Mouse (Mus musculus) lung, postnatal 0 days (tissue): ENCODE data around the gene 1700125H20Rik. TPM values are rescaled to one million over a fixed set of nuclear protein-coding genes. Genes with fewer than 3 reads are reported as not detected.

Experiments used
- ATAC-seq: fragments of 200-750 bp; cut with Nextera tagmentation; 2 replicates; pipeline ENCODE4 v1.8.0; 2017; ENCODE audit warnings: moderate library complexity
- DNase-seq: peaks from one replicate; pipeline ENCODE4 v3.0.0-alpha.2; 2016; ENCODE audit warnings: low spot score
- H3K27ac ChIP-seq: fragments of 300-500 bp; sonication (generic); 2 replicates; pipeline ENCODE4 v1.5.1; 2014; ENCODE audit warnings: antibody characterized with exemption, mild to moderate bottlenecking, low read length, mixed read lengths
- H3K27me3 ChIP-seq: fragments of 300-500 bp; sonication (generic); replicated peaks from 2 replicates; pipeline ENCODE4 v1.6.1; 2014; ENCODE audit warnings: low read length, mixed read lengths; ENCODE audit not compliant: insufficient read depth
- H3K36me3 ChIP-seq: fragments of 300-500 bp; sonication (generic); 2 replicates; pipeline ENCODE4 v1.6.1; 2014; ENCODE audit warnings: low read length, mixed read lengths; ENCODE audit not compliant: insufficient read depth
- H3K4me1 ChIP-seq: fragments of 300-500 bp; sonication (generic); 2 replicates; pipeline ENCODE4 v1.6.1; 2014; ENCODE audit warnings: antibody characterized with exemption, low read depth, low read length, mixed read lengths; ENCODE audit not compliant: insufficient read depth
- H3K4me2 ChIP-seq: fragments of 300-500 bp; sonication (generic); replicated peaks from 2 replicates; pipeline ENCODE4 v1.6.1; 2014; ENCODE audit warnings: low read depth, mild to moderate bottlenecking, low read length, moderate library complexity, mixed read lengths
- H3K4me3 ChIP-seq: fragments of 300-500 bp; sonication (generic); 2 replicates; pipeline ENCODE4 v1.5.1; 2014; ENCODE audit warnings: low read depth, low read length
- H3K9ac ChIP-seq: fragments of 300-500 bp; sonication (generic); replicated peaks from 2 replicates; pipeline ENCODE4 v1.6.1; 2014; ENCODE audit warnings: low read depth, mild to moderate bottlenecking
- H3K9me3 ChIP-seq: fragments of 300-500 bp; sonication (generic); 2 replicates; pipeline ENCODE4 v1.6.1; 2016; ENCODE audit warnings: low read length, mixed read lengths
- CTCF ChIP-seq: IDR thresholded peaks from 2 replicates; pipeline ENCODE4 v1.5.1; 2016; ENCODE audit warnings: antibody characterized with exemption, mild to moderate bottlenecking
- EP300 ChIP-seq: IDR thresholded peaks from 2 replicates; pipeline ENCODE4 v1.6.1; 2016; ENCODE audit warnings: antibody characterized with exemption, mild to moderate bottlenecking, control low read depth
- WGBS: fragments of 180-500 bp; shearing (Covaris S2); extraction: QIAGEN DNeasy Blood & Tissue Kit; methylation state at CpG from one replicate; pipeline ENCODE4 v1.1.7; 2014; 5-methylcytosine and 5-hydroxymethylcytosine counted together
- polyA plus RNA-seq: library from polyadenylated mRNA; unstranded; fragments of >200 nt; fragmentation: Nextera tagmentation; extraction: Ambion mirVana; gene quantifications from 2 replicates; pipeline ENCODE4 v1.2.1, GENCODE M21; 2015

Gene 1700125H20Rik
- polyA plus RNA-seq, result 0.24 TPM in 1 of 2 replicates, not detected in the other

GRCm38 (mm10) chr11:85170058-85170740 lies at the start of gene 1700125H20Rik:
Gene 1700125H20Rik (plus strand): TSS chr11:85170404.
- Histone ChIP-seq H3K4me2 (peak within 1 kb of the TSS; percentile 44), H3K4me3 (no peak within 1 kb of the TSS), H3K36me3 (no peaks in the 10 kb centered on the region), H3K4me1 (no peaks in the 10 kb centered on the region), H3K9me3 (no peaks in the 10 kb centered on the region), H3K9ac (no peak within 1 kb of the TSS), H3K27me3 (no peaks in the 10 kb centered on the region), H3K27ac (peak within 1 kb of the TSS; percentile 43)
- peak; percentile 97 for ATAC-seq
- DNase-seq, result peak; percentile 96
- 10% methylated on average over 21 of the region's 21 CpGs for whole genome bisulfite sequencing
- no peak for TF ChIP-seq EP300
- TF ChIP-seq CTCF, result peak; percentile 96

GRCm38 (mm10) chr11:85122073-85122472 lies 48.1 kb upstream of the 1700125H20Rik start:
- Histone ChIP-seq H3K9me3 (no peaks in the 10 kb centered on the region), H3K27me3 (no peaks in the 10 kb centered on the region), H3K4me1 (no peaks in the 10 kb centered on the region), H3K4me3 (no peak overlapping the region), H3K4me2 (no peak overlapping the region), H3K36me3 (no peaks in the 10 kb centered on the region), H3K27ac (no peak overlapping the region), H3K9ac (no peak overlapping the region)
- TF ChIP-seq EP300, result no peak
- no peak for TF ChIP-seq CTCF
- WGBS, result 74% methylated on average over 1 of the region's 1 CpGs
- ATAC-seq, result no peak
- DNase-seq, result no peak

GRCm38 (mm10) chr11:85123267-85123992 lies 46.8 kb upstream of the 1700125H20Rik start:
- no peak for TF ChIP-seq EP300
- no peak for TF ChIP-seq CTCF
- DNase-seq (peak; percentile 30), ATAC-seq (no peak)
- H3K9me3 ChIP-seq, result no peaks in the 10 kb centered on the region
- no peaks in the 10 kb centered on the region for H3K4me1 ChIP-seq
- no peak overlapping the region for H3K27ac ChIP-seq
- no peak overlapping the region for H3K9ac ChIP-seq
- no peaks in the 10 kb centered on the region for H3K36me3 ChIP-seq
- H3K27me3 ChIP-seq, result no peaks in the 10 kb centered on the region
- whole genome bisulfite sequencing, result 79% methylated on average over 3 of the region's 3 CpGs
- H3K4me3 ChIP-seq, result no peak overlapping the region
- H3K4me2 ChIP-seq, result no peak overlapping the region

GRCm38 (mm10) chr11:85126257-85127102 lies 43.7 kb upstream of the 1700125H20Rik start:
- no peaks in the 10 kb centered on the region for H3K9me3 ChIP-seq
- H3K27ac ChIP-seq, result no peak overlapping the region
- no peak overlapping the region for H3K4me3 ChIP-seq
- no peak overlapping the region for H3K4me2 ChIP-seq
- no peaks in the 10 kb centered on the region for H3K36me3 ChIP-seq
- no peak overlapping the region for H3K9ac ChIP-seq
- no peaks in the 10 kb centered on the region for H3K27me3 ChIP-seq
- DNase-seq (no peak), ATAC-seq (no peak)
- no peaks in the 10 kb centered on the region for H3K4me1 ChIP-seq
- WGBS, result 75% methylated on average over 2 of the region's 2 CpGs
- no peak for TF ChIP-seq CTCF
- TF ChIP-seq EP300, result no peak

GRCm38 (mm10) chr11:85128883-85129282 lies 41.3 kb upstream of the 1700125H20Rik start:
- DNase-seq (no peak), ATAC-seq (no peak)
- Histone ChIP-seq H3K4me1 (no peaks in the 10 kb centered on the region), H3K9ac (no peak overlapping the region), H3K27me3 (no peaks in the 10 kb centered on the region), H3K4me2 (no peak overlapping the region), H3K4me3 (no peak overlapping the region), H3K27ac (no peak overlapping the region), H3K36me3 (no peaks in the 10 kb centered on the region), H3K9me3 (no peaks in the 10 kb centered on the region)
- TF ChIP-seq CTCF, result no peak
- TF ChIP-seq EP300, result no peak
- WGBS, result 84% methylated on average over 1 of the region's 1 CpGs

- WGBS, result 57% methylated on average over 2 of the region's 2 CpGs
- no peaks in the 10 kb centered on the region for H3K27me3 ChIP-seq
- H3K4me2 ChIP-seq, result no peak overlapping the region
- no peaks in the 10 kb centered on the region for H3K36me3 ChIP-seq
- no peaks in the 10 kb centered on the region for H3K4me1 ChIP-seq
- H3K9me3 ChIP-seq, result no peaks in the 10 kb centered on the region
- DNase-seq (no peak), ATAC-seq (no peak)
- no peak overlapping the region for H3K4me3 ChIP-seq
- no peak overlapping the region for H3K27ac ChIP-seq
- TF ChIP-seq EP300 (no peak), CTCF (no peak)
- no peak overlapping the region for H3K9ac ChIP-seq
Observed at GRCm38 (mm10) chr11:85131542-85131941, 38.7 kb upstream of the 1700125H20Rik start.
